Mouse (Mus musculus): ENCODE results near the gene Ech1.

Gene Ech1

DNA sequence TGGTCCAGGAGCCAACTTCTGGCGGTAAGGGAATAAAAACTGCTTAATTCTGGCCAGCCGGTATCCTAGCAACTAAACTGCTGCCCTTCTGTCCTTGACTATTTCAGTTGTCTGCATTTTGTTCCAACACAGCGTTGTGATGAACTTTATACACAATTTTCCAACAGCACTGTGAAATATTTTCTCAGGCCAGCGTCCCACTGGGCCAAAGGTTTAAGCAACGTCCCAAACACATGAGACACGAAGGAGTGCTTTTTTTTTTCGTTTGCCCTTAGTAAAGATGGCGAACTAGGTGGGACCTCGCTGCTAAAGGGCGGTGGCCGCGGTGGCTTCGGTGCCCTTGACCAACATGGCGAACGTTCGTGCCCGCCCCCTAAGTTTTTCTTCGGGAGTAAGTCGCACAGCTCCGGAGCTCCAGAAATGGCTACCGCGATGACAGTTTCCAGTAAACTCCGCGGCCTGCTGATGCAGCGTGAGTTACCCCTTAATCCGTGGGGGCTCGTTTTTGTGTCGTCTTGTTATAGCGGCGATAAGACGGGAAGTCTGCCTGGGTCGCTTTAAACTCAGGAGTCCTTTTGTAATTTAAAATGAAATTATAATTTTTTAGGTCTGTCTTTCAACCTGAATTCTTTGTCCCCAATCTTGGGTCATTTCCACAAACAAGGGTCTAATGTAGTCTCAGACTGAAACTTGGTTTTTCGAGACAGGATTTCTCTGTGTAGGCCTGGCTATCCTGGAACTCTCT is at the start of gene Ech1:
Gene Ech1, plus strand, starts transcription at position 277 of the 745 bp plus-strand sequence.
- peak; percentile 97 for DNase-seq

DNA sequence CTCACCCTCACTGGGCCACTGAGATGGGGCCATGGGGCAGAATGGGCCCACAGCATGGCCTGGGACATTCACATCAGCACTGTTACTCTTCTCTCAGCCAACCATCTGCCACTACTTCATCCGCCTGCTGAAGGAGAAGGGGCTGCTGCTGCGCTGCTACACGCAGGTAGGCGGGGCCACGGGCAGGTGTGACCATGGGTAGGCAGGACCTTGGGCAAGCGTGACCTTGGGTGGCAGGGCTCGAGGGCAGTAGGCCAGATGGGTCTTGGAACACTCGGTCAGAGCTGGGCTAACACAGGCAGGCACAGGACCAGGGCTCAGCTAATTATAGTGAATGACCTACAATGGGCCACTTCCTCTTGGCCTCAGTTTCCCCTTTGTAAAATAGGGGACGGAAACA is 46.2 kb upstream of the Ech1 start:
- no peak for DNase-seq

DNA sequence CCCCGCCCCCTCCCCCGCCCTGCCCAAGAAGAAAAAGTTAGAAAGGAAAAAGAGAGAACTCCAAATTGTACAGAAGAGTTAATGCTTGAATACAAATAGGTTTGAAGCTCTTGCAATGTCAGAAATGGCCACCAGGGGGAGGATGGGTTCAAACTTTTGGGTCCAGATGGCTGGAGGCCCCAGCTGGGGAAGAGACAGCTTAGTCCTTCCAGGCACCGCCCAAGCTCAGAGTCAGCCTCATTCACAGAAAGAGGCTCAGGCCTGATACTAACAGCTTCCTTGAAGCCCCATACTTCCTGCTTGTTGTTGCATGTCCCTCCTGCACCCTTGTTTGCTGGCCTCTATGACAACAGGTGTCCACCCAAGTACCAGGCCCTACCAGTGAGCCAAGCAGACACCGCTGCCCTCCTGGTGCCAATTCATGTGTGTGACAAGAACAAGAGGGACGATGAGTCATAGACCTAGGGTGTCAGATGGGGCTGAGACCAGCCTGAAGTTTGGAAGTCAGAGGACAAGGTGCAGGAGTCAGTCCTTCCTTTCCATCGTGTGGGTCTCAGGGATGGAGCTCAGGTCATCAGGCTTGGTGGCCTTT is 44.9 kb upstream of the Ech1 start:
- DNase-seq: peak; percentile 48

DNA sequence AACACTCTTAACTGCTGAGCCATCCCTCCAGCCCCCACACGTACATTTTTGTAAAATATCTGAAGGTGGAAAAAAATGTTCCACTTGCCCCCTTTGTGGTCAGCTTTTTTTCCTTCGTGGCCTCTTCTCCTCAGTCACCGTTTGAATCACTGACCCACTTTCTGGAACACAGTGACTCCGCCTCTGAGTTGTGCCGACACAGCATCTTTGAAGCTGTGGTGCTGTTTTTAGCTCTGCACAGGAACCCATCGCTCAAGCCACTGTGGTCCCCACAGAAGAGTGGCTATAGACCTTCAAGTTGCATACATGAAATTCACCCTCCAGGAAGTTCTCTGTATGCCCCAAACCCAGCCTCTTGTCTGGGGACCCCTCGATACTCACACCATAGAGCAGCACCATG is 44.2 kb upstream of the Ech1 start:
- DNase-seq: no peak

DNA sequence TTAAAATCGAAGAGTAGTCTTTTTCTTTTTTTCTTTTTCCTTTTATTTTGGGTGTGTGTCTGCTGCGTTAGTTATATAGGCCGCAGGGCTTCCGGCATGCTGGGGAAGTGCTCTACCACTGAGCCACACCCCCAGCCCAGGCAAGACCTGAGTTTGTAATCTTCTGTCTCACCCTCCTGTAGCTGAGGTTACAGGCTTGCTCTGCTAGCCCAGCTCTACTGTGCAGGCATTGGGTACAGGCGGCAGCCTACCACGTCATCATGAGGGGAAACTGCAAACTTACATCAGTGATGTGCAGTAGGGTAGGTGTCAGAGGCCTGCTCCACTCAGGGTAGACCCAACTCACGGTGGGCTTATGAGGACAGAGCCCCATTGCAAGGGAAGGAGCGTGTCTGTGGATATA is 43.8 kb upstream of the Ech1 start:
- DNase-seq: no peak

DNA sequence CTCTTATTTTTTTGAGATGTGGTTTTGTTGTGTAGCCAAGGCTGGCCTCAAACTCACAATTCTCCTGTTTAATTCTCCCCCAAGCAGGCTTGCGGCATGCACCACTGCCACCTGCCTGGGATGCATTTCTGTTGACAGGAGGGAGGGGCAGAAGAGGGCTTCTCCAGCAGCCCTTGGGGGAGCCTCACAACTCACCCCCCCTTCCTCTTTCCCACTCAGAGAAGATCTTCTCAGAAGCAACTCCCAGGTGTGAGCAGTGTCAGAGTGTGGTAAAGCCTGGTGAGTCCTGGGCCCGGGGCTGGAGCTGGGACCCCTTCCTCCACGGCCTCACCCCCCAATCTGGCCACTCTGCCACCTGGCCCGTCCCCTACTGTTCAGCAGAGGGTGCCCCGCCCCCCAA is 39.9 kb upstream of the Ech1 start:
- DNase-seq: no peak

DNA sequence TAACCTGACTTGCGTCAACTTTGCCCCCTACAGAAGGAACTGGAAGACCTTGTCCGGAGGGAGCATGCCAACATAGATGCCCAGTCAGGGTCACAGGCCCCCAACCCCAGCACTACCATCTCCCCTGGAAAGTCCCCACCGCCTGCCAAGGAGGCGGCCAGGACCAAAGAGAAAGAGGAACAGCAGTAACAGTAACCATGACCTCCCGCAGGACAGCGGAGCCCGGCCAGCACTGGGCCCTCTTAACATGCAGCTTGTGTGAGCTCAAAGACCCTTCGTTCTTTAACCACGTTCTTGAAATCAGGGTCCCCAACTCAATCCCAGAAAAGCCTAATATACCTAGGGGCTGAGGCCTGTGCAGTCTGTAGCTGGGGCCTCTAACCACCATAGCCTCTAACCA is 37.1 kb upstream of the Ech1 start:
- DNase-seq: no peak

DNA sequence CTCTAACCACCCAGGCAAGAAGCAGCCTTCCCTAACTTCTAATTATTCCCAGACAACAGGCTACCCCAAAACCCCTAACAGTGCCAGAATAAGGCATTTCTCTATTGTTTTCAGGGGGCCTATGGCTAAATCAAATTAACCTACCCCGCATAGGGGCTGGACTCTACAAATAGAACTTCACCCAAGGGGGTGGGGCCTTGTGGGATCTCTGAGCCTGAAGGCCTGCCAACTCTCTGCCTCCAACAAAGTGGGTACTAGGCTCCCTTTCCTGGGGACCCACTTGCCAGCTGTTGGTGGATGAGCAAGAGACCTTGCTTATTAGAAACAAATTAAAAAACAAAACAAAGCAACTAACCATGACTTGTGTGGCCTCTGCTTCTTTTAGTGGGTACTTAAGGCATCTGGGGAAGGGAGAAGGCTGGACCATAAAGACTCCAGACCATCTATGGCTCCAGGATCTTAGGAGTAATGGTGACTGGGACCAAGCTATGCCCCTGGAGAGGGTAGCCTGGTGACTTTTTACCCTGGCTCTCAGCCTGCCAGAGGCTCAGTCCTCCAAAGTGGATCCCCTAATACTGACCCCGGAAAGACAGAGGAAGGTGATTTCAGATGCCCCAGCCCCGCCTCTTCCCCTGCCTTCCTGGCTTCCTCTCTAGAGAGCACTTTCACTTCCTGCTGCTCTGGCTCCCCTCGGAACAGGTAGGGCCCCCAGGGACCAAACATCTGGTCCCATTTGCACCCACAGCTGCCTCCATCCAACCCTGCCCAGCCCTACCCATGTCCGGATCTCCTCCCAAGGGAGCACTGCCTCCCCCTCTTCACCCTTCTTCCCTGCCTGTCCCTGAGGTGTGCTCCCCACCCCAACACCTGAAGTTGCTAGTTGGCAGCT is 36.5 kb upstream of the Ech1 start, which contains the start of gene Rinl:
Gene Rinl, plus strand, starts transcription at position 663 of the 889 bp plus-strand sequence.
- no peak for DNase-seq

DNA sequence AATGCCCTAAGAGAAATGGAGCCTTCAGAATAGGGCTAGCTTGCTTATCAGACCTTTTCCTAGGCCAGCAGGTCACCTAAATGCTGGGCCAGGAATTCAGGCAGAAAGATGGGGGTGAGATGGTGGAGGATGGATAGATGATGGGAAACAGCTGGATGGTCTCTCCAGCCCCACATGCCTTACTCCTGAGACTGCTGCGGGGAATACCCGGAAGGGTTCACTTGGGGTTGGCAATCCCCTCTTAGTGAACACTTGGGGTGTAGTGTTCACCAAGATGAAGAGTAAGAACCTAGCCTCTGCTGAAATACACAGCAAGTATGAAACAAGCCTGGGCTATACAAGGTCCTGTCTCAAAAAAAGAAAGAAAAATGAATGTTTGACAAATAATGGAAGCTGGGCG is 35.8 kb upstream of the Ech1 start:
- no peak for DNase-seq

DNA sequence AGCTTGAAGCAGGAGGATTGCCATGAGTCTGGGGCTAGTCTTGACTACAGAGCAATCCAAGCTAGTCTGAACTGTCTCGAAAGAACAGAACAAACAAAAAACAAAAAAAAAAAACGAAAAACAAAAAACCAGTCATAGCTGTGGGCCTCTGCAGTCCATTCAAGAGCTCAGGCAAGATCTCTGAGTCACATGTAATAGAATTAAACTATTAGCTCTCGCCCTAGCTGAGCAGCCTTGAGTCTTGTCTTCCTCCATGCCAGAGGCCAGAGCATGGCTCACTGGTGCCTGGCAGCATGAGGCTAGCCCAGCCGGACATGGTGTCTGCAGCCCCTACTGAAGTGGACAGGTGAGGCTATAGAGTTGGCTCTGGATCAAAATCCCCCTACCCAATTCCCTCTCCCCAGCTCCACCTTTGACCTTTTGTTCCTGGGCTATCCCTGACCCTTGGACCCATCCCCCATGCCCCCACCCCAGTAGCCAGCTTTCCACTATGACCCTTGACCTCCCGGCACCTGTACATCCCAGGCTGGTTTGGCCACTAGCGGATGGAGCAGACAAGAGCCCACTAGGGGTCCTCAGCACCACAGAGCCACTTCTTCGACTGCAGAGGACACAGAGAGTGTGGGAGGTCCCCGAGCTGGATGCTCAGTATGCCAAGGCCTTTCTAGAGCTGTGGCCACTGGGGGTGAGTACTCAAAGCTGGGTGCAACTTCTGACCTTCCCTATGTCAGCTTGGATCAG is 34.8 kb upstream of the Ech1 start:
- DNase-seq: no peak

DNA sequence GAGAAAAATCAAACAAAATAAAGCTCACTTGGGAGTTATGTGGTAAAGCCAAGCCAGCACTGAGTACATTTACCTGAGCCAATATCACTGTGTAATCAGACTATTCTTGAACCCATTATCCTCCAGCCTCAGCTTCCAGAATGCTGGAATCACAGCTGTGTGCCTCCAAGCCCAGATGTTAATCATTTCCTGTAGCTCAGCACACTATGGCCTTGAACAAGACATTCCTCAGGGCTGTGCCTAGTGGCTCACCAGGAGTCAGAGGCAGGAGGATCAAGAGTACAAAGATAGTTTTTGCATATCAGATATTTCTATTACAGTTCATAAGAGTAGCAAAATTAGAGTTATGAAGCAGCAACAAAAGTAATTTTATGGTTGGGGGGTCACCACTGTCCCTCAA is 33.3 kb upstream of the Ech1 start:
- DNase-seq: no peak

DNA sequence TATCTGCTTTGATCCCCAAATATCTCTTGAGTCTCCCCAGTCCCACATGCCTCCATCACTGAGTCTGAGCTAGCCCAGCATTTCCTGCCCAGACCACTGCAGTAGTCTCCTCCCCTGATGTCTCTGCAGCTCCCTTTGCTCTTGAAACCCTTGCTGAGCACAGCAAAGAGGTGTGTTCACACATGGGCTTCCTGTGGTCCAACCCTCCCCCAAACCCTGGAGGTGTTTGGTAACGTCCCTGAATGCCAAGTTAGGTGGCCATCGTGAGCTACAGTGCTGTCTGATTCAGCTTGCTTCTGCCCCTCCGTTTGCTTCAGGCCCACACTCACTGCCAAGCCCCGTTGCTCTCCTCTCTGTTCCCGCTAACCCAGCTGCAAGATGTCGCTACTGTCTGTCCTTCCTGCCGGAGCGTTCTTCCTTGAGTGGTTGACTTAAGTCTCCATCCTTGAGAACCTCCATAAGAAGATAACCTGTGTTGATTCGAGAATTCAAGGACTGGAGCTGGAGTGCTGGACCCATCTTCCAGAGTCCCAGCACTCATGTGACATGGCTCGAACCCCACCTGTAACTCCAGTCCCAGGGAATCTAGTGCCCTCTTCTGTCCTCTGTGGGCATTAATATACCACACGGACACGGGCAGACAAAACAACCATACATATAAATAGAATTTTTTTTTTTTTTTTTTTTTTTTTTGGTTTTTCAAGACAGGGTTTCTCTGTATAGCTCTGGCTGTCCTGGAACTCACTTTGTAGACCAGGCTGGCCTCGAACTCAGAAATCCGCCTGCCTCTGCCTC is 32.4 kb upstream of the Ech1 start:
- DNase-seq: no peak

DNA sequence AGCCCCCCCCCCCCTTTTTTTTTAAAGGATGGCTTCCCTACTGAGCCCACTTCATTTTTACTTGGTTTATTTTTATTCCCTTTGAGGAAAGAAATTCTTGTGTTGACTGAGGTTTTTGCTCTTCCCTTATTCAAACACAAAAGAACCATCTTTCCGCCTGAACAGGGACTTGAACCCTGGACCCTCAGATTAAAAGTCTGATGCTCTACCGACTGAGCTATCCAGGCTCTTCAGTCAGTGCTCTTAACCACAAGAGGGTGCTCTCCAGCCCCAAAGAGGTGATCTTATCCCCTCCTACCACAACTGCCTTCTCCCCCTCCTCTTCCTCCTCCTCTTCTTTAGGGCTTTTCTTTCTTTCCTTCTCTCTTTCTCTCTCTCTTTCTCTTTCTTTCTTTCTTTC is 31.2 kb upstream of the Ech1 start:
- DNase-seq: no peak

DNA sequence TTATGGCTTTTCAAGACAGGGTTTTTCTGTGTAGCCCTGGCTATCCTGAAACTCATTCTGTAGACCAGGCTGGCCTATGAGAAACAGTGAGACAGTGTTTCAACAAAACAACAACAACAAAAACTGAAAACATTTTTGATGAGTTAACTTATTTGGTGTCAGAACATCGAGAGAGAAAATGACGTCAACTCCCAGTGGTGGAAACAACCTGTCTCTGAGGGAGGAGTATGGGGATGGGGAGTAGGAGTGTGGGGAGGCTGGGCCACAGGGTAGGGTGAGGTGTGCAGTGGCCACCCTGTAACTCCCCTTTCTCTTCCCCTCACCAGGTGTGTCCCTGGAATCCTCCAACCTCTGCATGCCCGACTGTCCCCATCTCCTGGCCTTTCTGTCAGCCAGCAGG is 30.5 kb upstream of the Ech1 start:
- DNase-seq: no peak

DNA sequence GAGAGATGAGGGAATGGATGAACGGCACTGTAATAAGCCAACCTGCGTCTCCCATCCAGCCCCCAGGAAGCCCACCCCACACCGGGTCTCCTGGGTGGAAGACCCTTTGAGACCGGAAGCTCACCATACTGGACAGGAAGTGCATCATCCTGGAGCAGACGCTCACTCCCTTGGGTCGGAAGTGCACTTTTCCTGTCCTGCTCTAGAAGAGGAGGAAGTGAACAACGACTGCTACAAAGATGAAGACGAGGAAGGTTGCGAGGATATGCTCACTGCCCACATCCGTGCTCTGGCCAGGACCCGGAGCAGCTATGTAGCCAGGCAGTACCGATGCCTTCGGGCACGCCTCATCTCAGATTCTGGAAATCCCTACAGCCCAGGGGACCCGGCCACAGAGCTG is 29.2 kb upstream of the Ech1 start:
- DNase-seq: no peak

DNA sequence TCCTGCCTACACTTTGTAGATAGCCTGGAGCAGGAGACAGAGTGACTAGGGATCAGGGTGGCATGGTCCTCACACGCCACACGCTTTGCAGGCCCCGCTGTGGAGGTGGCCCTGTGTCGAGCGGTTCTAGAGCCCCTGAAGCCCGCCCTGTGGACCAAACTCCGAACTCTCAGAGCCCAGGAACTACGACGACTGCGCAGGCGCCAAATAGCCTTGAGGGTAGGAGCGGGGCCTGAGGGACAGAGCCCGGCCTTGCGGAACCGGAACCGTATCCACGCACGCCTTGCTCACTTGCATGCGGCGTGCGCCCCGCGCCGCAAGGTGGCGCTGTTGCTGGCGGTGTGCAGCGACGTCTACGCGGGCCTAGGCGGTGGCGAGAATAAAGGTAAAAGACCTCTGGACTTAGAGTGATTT is 28.4 kb upstream of the Ech1 start:
- peak; percentile 81 for DNase-seq

DNA sequence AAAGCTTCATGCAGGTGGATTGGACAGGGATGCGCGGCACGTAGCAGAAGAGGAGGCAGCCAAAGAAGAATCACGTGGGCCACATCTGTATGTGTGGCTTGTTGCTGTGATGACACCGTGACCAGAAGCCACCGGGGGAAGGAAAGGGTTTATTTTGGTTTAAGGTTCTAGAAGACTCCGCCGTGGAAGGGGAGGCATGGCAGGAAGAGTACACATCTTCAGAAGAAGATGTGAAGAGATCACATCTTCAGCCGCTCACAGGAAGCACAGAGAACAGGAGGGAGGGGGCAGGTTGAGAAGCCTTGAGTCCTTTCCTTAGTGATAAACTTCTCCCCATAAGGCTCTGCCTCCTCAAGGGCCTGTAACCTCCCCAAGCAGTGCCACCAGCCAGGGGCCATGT is 25.0 kb upstream of the Ech1 start:
- DNase-seq: no peak

DNA sequence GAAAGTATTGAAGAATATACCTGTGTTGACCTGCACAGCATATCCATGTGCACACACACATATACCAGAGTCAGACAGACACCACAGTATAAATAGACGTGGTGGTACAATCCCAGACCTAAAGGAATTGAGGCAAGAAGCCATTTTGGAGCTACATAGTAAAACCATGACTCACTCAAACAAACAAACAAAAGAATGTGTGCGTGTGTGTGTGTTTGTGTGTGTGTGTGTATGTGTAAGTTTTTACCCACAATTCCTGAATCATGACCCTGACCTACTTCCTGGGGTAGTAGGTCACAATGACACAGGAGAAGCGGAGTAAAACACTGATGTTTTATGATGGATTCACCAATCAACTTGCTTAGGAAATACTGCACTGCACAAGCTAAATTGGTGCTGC is 23.6 kb upstream of the Ech1 start:
- no peak for DNase-seq

DNA sequence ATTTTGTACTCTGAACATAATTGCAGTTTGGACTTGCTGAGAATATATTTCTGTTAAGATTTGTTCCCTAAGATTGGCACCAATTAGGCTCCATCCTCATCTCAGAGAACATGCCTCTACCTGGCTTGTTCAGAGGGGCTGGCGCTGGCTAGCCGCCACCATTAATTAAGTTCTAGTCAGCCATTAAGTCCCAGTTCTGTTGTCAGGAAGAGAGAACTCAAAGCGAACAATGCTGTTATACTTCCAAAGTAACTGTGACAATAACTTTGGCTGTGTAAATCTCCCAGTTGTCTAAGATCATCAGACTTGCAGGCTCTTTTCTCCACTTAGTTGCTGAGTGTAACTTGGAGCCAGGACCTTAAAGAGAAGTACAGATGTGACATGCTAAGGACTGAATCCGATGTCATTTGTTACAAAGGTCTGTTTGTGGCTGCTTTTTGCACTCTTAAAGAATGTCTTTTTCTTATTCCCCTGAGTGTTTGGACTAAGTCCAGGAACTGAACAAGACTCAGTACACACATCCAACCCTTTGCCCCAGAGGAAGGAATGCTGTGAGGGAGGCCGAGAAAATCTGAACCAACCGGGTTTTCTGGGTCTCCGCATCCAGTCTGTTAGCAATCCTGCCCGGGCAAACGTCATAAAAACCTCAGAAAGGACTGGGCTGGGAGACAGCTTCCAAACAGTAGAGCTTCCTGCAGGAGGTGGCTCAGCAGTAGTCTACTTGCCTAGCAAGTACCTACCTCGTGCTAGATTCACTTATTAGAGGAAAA is 22.9 kb upstream of the Ech1 start:
- peak; percentile 81 for DNase-seq

DNA sequence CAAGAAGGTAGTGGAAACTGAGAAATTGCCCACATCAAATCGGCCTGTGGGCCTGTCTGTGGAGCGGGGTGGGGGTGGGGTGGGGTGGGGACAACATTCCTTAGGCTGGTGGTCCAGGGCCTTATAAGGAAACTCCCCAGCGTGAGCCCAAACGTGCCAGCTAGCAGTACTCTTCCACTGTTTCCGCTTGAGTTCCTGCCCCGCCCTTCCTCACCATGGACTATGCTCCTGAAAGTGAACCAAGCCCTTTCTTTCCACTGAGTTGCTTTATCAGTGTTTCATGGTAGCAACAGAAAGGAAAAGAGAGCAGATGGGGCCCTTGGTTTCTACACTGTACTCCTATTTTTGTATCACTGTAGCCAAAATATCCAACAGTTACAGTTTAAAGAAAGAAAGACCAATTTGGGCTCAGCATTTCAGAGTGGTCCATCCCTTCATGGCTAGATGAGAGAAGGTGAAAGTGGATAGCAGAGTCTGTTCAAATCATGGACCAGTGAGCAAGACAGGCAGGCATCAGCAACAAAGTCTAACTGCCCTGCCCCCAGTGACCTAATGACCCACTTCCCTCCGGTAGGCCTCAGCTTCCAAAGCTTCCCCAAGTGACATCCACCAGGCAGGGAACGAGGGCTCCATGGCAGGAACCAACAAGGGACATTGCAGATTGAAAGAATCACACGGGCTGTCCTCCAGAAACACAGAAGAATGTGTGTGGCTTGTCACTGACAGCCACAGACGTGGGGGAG is 22.0 kb upstream of the Ech1 start:
- DNase-seq: peak; percentile 86

DNA sequence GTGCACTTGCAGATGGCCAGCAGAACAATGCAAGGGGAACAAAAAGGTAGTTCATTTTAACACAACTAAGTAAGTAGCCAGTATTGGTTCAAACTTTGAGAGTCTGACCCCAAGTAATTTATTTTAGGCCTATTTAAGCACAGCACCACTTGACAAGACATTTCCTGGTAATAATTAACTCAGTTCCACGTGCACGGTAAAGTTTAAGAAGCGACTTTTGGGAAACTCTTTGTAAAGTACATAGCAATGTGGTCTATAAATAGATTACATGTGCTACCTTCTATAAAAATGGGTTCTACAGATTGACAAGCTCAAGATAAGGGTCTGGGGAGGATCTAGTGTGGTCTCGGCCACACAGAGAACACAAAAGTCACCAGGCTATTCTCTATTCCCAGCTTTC is 21.3 kb upstream of the Ech1 start:
- DNase-seq: no peak

All from kidney, adult 11 months (tissue).